Mouse (Mus musculus) adrenal gland, adult 2 months (tissue): ENCODE results near the gene Kcne3. TPM values are rescaled to one million over a fixed set of nuclear protein-coding genes. Genes with fewer than 3 reads are reported as not detected.

ENCODE experiments used
- polyA plus RNA-seq: library from polyadenylated mRNA; depleted of rRNA; stranded (reverse); fragments of >200 nt; gene quantifications from 2 replicates; pipeline ENCODE4 v1.2.3, GENCODE M21; 2012; rRNA removed
- total RNA-seq, 2 experiments: library from RNA; stranded (reverse); gene quantifications; 2 replicates each; pipeline ENCODE4 v1.2.3; 2021

Kcne3 gene
- total and polyA plus RNA-seq, 3 experiments, result 0.84 to 1.6 (median 1.6) TPM

Other genes starting within 250 kb of the Kcne3 start
- 10 to 100 TPM; 13.0 to 13.8 TPM for gene Rnf169, start 196.1 kb upstream of the Kcne3 start, total RNA-seq
- 3.7 and 5.0 TPM in 2 replicates for gene Rnf169, start 196.1 kb upstream of the Kcne3 start, polyA plus RNA-seq
- not detected for gene Chrdl2, start 170.3 kb upstream of the Kcne3 start, total RNA-seq
- 0.33 TPM in 1 of 2 replicates, not detected in the other for gene Chrdl2, start 170.3 kb upstream of the Kcne3 start, polyA plus RNA-seq
- gene Pold3, start 54.9 kb upstream of the Kcne3 start, total RNA-seq, result 10 to 100 TPM; 22.4 to 23.3 TPM
- gene Pold3, start 54.9 kb upstream of the Kcne3 start, polyA plus RNA-seq, result 2.4 and 4.1 TPM in 2 replicates
- 1 to 10 TPM; 3.0 to 6.0 TPM for gene Lipt2, start 17.2 kb upstream of the Kcne3 start, total RNA-seq
- 12.9 and 15.5 TPM in 2 replicates for gene Lipt2, start 17.2 kb upstream of the Kcne3 start, polyA plus RNA-seq
- gene Pgm2l1, start 50.9 kb downstream of the Kcne3 start, total RNA-seq, result 1 to 10 TPM; 4.1 to 5.6 TPM
- 2.6 and 2.9 TPM in 2 replicates for gene Pgm2l1, start 50.9 kb downstream of the Kcne3 start, polyA plus RNA-seq
- gene P4ha3, start 109.0 kb downstream of the Kcne3 start, total RNA-seq, result under 1 TPM; 0.23 to 0.79 TPM
- gene P4ha3, start 109.0 kb downstream of the Kcne3 start, polyA plus RNA-seq, result 0.26 and 0.52 TPM in 2 replicates
- gene C2cd3, start 195.7 kb downstream of the Kcne3 start, total RNA-seq, result 10 to 100 TPM; 16.5 to 20.3 TPM
- 16.9 and 17.7 TPM in 2 replicates for gene C2cd3, start 195.7 kb downstream of the Kcne3 start, polyA plus RNA-seq
- 10 to 100 TPM; 60.9 to 69.9 TPM for gene Ppme1, start 195.8 kb downstream of the Kcne3 start, total RNA-seq
- 110 and 131 TPM in 2 replicates for gene Ppme1, start 195.8 kb downstream of the Kcne3 start, polyA plus RNA-seq